Mouse (Mus musculus): ENCODE results near the gene Gm20388. TPM values are rescaled to one million over a fixed set of nuclear protein-coding genes. Genes with fewer than 3 reads are reported as not detected.
A peak's percentile ranks its signal among the peaks of the same experiment; 100 is the strongest.

The Gm20388 gene
- polyA plus RNA-seq, 1 experiment from 2014 or later, result not detected

DNA sequence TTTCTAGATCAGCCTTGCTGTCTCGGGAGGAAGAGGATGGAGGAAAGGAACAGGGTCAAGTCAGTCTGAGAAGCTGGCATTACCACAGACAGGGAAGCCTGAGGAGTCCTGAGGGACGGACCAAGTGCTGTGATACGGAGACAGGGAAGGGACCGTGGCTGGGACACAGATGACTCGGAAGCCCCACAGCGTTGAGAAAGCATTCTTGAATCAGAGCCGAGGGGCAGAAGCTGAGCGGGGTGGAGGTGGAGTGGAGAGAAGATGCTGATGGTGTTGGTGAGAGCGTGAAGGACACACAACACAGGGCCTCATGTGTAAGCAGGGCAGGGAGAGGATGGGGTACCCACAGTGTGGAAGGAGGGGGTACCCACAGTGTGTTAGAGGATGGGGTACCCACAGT lies 2384.7 kb downstream of the Gm20388 start:
- Histone ChIP-seq H3K4me3 (ENCODE audit: control insufficient read depth in 1 of 2, insufficient read depth in 1 of 2, low read depth in 1 of 2, low read length in 2 of 2) (no peak overlapping the region), H3K4me2 (ENCODE audit: low read length) (peak overlapping the region; percentile 2; the same call in 1 of the 2 replicates), H3K27me3 (ENCODE audit: control insufficient read depth, insufficient read depth, low read length) (no peaks in the 10 kb centered on the region), H3K27ac (replicated peaks in 1 of 2; ENCODE audit: control insufficient read depth in 1 of 2, insufficient read depth in 1 of 2, low read depth in 2 of 2, low read length in 2 of 2) (peak overlapping the region; percentile 79 to 92; a peak in 3 of 4 replicates), H3K9ac (ENCODE audit: low read length) (peak overlapping the region; percentile 18; the same call in 1 of the 2 replicates), H3K4me1 (ENCODE audit: control insufficient read depth in 2 of 2, insufficient read depth in 2 of 2, low read length in 2 of 2) (peaks cover 92 to 95% of the 10 kb centered on the region in 2 experiments), H3K9me3 (ENCODE audit: control insufficient read depth, low read length) (no peaks in the 10 kb centered on the region), H3K36me3 (ENCODE audit: control insufficient read depth, insufficient read depth, low read length) (peaks cover 6% of the 10 kb centered on the region; the same call in 1 of the 2 replicates)
- 27% methylated on average over 9 of the region's 9 CpGs for WGBS
- no peak for ATAC-seq (ENCODE audit: insufficient number of reproducible peaks, insufficient read depth, low FRiP score, low read depth)

DNA sequence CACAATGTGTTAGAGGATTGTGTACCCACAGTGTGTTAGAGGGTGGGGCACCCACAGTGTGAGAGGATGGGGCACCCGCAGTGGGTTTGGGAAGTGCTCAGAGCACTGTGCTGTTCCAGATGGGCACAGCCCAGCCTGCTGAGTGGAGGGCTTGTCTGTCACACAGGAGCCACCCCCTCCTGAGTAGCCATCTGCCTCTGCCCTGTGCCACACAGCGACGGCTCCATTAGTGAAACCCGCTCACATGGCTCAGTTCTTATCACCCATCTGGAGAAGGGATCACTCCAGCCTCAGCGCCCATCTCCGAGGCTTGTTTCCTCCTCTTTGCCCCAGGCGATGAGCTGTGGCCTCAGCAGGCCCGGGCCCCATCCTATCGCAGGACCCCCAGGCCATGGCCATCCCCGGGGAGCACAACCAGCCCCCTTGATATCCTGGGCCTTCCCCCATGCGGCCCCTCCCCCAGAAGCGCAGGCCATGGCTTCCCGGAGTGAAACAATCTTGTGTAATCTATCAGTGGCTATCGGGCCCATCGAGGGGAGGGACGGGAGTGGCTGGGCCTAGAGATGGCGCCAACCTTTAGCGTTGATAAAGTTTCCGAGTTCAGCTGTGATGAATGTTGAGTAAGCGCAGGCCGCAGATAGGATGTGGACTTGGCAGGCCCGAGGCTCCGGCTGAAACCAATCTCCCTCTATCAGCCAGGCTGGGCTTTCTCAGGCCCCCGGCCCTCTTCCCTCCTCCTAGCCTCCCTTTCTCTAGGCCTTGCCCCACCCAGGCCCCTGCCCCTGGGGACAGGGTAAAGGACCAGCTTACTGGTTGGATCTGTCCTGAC lies 2385.7 kb downstream of the Gm20388 start:
- H3K4me1 ChIP-seq (ENCODE audit: control insufficient read depth in 2 of 2, insufficient read depth in 2 of 2, low read length in 2 of 2), result peaks cover 92 to 95% of the 10 kb centered on the region in 2 experiments
- H3K27me3 ChIP-seq (ENCODE audit: control insufficient read depth, insufficient read depth, low read length), result no peaks in the 10 kb centered on the region
- peak overlapping the region; percentile 32 for H3K4me2 ChIP-seq (ENCODE audit: low read length)
- H3K9ac ChIP-seq (ENCODE audit: low read length), result peak overlapping the region; percentile 58; the same call in 1 of the 2 replicates
- H3K27ac ChIP-seq (replicated peaks in 1 of 2; ENCODE audit: control insufficient read depth in 1 of 2, insufficient read depth in 1 of 2, low read depth in 2 of 2, low read length in 2 of 2), result peak overlapping the region; percentile 79 to 92
- WGBS, result 13% methylated on average over 24 of the region's 24 CpGs
- H3K9me3 ChIP-seq (ENCODE audit: control insufficient read depth, low read length), result no peaks in the 10 kb centered on the region
- H3K4me3 ChIP-seq (ENCODE audit: control insufficient read depth in 1 of 2, insufficient read depth in 1 of 2, low read depth in 1 of 2, low read length in 2 of 2), result no peak overlapping the region
- ATAC-seq (ENCODE audit: insufficient number of reproducible peaks, insufficient read depth, low FRiP score, low read depth), result peak; percentile 36; the same call in 1 of the 2 replicates
- H3K36me3 ChIP-seq (ENCODE audit: control insufficient read depth, insufficient read depth, low read length), result peaks cover 10% of the 10 kb centered on the region

DNA sequence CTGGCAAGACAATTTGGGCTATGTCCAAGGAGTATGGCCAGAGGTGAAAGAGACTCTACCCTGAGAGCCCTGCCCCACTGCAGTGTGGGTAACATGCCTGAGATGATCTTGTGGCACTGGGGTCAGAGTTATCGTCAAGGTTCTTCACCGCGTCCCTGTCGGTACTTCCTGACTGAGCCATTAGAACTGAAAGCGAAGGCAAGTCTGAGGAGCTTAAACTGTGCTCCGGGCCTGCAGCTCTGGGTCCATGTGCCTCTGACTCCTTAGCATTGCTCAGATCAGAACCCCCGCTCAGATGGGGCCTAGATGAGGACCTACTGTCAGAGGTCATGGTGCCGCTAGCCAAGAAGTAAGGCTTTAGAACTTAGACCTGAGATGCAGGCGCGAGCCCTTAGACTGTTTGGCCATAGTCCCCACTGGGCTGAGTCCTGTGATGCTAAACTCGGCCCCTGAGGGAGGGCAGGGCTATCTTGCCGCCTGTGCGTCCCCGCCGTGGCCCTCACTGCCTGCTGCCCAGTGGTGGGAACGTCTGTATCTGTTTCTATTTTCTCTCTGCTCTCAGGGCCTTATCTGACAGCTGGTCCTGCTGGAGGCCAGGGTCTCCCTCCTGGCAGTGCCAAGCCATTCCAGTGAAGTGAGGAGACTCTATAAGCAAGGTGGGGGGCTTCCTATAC lies 2389.1 kb downstream of the Gm20388 start:
- WGBS, result 20% methylated on average over 16 of the region's 16 CpGs
- peak; percentile 47 for ATAC-seq (ENCODE audit: insufficient number of reproducible peaks, insufficient read depth, low FRiP score, low read depth)
- Histone ChIP-seq H3K27me3 (ENCODE audit: control insufficient read depth, insufficient read depth, low read length) (no peaks in the 10 kb centered on the region), H3K4me1 (ENCODE audit: control insufficient read depth in 2 of 2, insufficient read depth in 2 of 2, low read length in 2 of 2) (peaks cover 92 to 99% of the 10 kb centered on the region in 2 experiments), H3K27ac (replicated peaks in 1 of 2; ENCODE audit: control insufficient read depth in 1 of 2, insufficient read depth in 1 of 2, low read depth in 2 of 2, low read length in 2 of 2) (peak overlapping the region; percentile 84 to 92), H3K9ac (ENCODE audit: low read length) (peak overlapping the region; percentile 42; the same call in 1 of the 2 replicates), H3K4me2 (ENCODE audit: low read length) (peak overlapping the region; percentile 31), H3K36me3 (ENCODE audit: control insufficient read depth, insufficient read depth, low read length) (peaks cover 9% of the 10 kb centered on the region), H3K9me3 (ENCODE audit: control insufficient read depth, low read length) (no peaks in the 10 kb centered on the region), H3K4me3 (ENCODE audit: control insufficient read depth in 1 of 2, insufficient read depth in 1 of 2, low read depth in 1 of 2, low read length in 2 of 2) (no peak overlapping the region)

GRCm38 (mm10) chr8:122301081-122301480 lies 2390.4 kb downstream of the Gm20388 start:
- no peak for ATAC-seq (ENCODE audit: insufficient number of reproducible peaks, insufficient read depth, low FRiP score, low read depth)
- peaks cover 80 to 85% of the 10 kb centered on the region in 2 experiments for H3K4me1 ChIP-seq (ENCODE audit: control insufficient read depth in 2 of 2, insufficient read depth in 2 of 2, low read length in 2 of 2)
- H3K27me3 ChIP-seq (ENCODE audit: control insufficient read depth, insufficient read depth, low read length), result no peaks in the 10 kb centered on the region
- H3K9me3 ChIP-seq (ENCODE audit: control insufficient read depth, low read length), result no peaks in the 10 kb centered on the region
- H3K4me2 ChIP-seq (ENCODE audit: low read length), result 0 out of 2 replicates have a peak overlapping the region, but pooled peaks have one; percentile 31
- H3K27ac ChIP-seq (replicated peaks in 1 of 2; ENCODE audit: control insufficient read depth in 1 of 2, insufficient read depth in 1 of 2, low read depth in 2 of 2, low read length in 2 of 2), result peak overlapping the region; percentile 84 to 92
- H3K36me3 ChIP-seq (ENCODE audit: control insufficient read depth, insufficient read depth, low read length), result peaks cover 22% of the 10 kb centered on the region
- 70% methylated on average over 13 of the region's 13 CpGs for WGBS
- no peak overlapping the region for H3K4me3 ChIP-seq (ENCODE audit: control insufficient read depth in 1 of 2, insufficient read depth in 1 of 2, low read depth in 1 of 2, low read length in 2 of 2)
- peak overlapping the region; percentile 28; the same call in 1 of the 2 replicates for H3K9ac ChIP-seq (ENCODE audit: low read length)

DNA sequence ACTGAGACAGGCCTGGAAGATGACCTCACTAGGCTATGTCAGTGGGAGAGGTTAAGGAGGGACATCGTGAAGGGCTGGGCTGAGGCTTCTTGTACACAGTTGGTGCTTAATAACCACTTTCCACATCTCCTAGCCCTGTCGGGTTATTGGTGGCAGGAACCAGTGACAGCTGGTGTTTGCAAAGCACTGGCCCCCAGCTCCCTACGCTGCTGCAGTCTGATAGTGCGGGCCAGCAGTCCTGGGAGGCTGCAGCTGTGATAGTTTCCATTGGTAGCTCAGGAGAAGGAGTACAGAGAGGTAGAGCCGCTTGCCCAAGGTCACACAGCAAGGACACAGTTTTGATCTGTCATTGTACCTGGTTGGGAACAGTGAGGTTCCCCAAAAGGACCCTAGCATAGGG lies 2391.2 kb downstream of the Gm20388 start:
- Histone ChIP-seq H3K9ac (ENCODE audit: low read length) (peak overlapping the region; percentile 56), H3K27me3 (ENCODE audit: control insufficient read depth, insufficient read depth, low read length) (no peaks in the 10 kb centered on the region), H3K27ac (replicated peaks in 1 of 2; ENCODE audit: control insufficient read depth in 1 of 2, insufficient read depth in 1 of 2, low read depth in 2 of 2, low read length in 2 of 2) (peak overlapping the region; percentile 25 to 92; a peak in 3 of 4 replicates), H3K36me3 (ENCODE audit: control insufficient read depth, insufficient read depth, low read length) (peaks cover 30% of the 10 kb centered on the region), H3K4me3 (ENCODE audit: control insufficient read depth in 1 of 2, insufficient read depth in 1 of 2, low read depth in 1 of 2, low read length in 2 of 2) (no peak overlapping the region), H3K4me2 (ENCODE audit: low read length) (no peak overlapping the region), H3K4me1 (ENCODE audit: control insufficient read depth in 2 of 2, insufficient read depth in 2 of 2, low read length in 2 of 2) (peaks cover 72 to 82% of the 10 kb centered on the region in 2 experiments), H3K9me3 (ENCODE audit: control insufficient read depth, low read length) (no peaks in the 10 kb centered on the region)
- no peak for ATAC-seq (ENCODE audit: insufficient number of reproducible peaks, insufficient read depth, low FRiP score, low read depth)
- 41% methylated on average over 5 of the region's 5 CpGs for WGBS

- Histone ChIP-seq H3K9ac (ENCODE audit: low read length) (no peak overlapping the region), H3K4me1 (ENCODE audit: control insufficient read depth in 2 of 2, insufficient read depth in 2 of 2, low read length in 2 of 2) (peaks cover 56 to 68% of the 10 kb centered on the region in 2 experiments), H3K9me3 (ENCODE audit: control insufficient read depth, low read length) (no peaks in the 10 kb centered on the region), H3K27me3 (ENCODE audit: control insufficient read depth, insufficient read depth, low read length) (no peaks in the 10 kb centered on the region), H3K4me3 (ENCODE audit: control insufficient read depth in 1 of 2, insufficient read depth in 1 of 2, low read depth in 1 of 2, low read length in 2 of 2) (no peak overlapping the region), H3K4me2 (ENCODE audit: low read length) (no peak overlapping the region), H3K27ac (replicated peaks in 1 of 2; ENCODE audit: control insufficient read depth in 1 of 2, insufficient read depth in 1 of 2, low read depth in 2 of 2, low read length in 2 of 2) (peak overlapping the region in 1 of 2 experiments; percentile 59; a peak in 2 of 4 replicates), H3K36me3 (ENCODE audit: control insufficient read depth, insufficient read depth, low read length) (peaks cover 45% of the 10 kb centered on the region)
- 40% methylated on average over 6 of the region's 6 CpGs for WGBS
- ATAC-seq (ENCODE audit: insufficient number of reproducible peaks, insufficient read depth, low FRiP score, low read depth), result no peak
These were observed 2392.8 kb downstream of the Gm20388 start for GRCm38 (mm10) chr8:122303451-122303850.

GRCm38 (mm10) chr8:122304058-122304457 lies 2393.4 kb downstream of the Gm20388 start:
- H3K27ac ChIP-seq (replicated peaks in 1 of 2; ENCODE audit: control insufficient read depth in 1 of 2, insufficient read depth in 1 of 2, low read depth in 2 of 2, low read length in 2 of 2), result no peak overlapping the region; a peak in 1 of 4 replicates
- no peaks in the 10 kb centered on the region for H3K9me3 ChIP-seq (ENCODE audit: control insufficient read depth, low read length)
- no peak overlapping the region for H3K4me2 ChIP-seq (ENCODE audit: low read length)
- 32% methylated on average over 3 of the region's 3 CpGs for WGBS
- H3K36me3 ChIP-seq (ENCODE audit: control insufficient read depth, insufficient read depth, low read length), result peaks cover 51% of the 10 kb centered on the region
- H3K4me3 ChIP-seq (ENCODE audit: control insufficient read depth in 1 of 2, insufficient read depth in 1 of 2, low read depth in 1 of 2, low read length in 2 of 2), result no peak overlapping the region
- peaks cover 56 to 68% of the 10 kb centered on the region in 2 experiments for H3K4me1 ChIP-seq (ENCODE audit: control insufficient read depth in 2 of 2, insufficient read depth in 2 of 2, low read length in 2 of 2)
- no peaks in the 10 kb centered on the region for H3K27me3 ChIP-seq (ENCODE audit: control insufficient read depth, insufficient read depth, low read length)
- no peak for ATAC-seq (ENCODE audit: insufficient number of reproducible peaks, insufficient read depth, low FRiP score, low read depth)
- no peak overlapping the region for H3K9ac ChIP-seq (ENCODE audit: low read length)

Data from heart, embryonic 14.5 days (tissue).